Mouse (Mus musculus): ENCODE results near the gene Macf1.

Gene Macf1

GRCm38 (mm10) chr4:123684260-123684659, at the start of gene Macf1:
Macf1 (minus strand) TSS chr4:123684360.
- H3K36me3 ChIP-seq (ENCODE audit: insufficient read depth, low read length), result 0 out of 2 replicates have a peak, but pooled peaks cover 2% of the 10 kb centered on the region

GRCm38 (mm10) chr4:123733532-123733931, 49.4 kb upstream of the Macf1 start:
- TF ChIP-seq CTCF (conservative IDR thresholded peaks at IDR 0.05; ENCODE audit: low read length) (no peak), NANOG (IDR thresholded peaks at IDR 0.05; ENCODE audit: borderline replicate concordance, low read length) (no peak), POU5F1 (IDR thresholded peaks at IDR 0.05; ENCODE audit: borderline replicate concordance, low read length) (no peak)
- Histone ChIP-seq H3K27me3 (ENCODE audit: insufficient read depth, low read length) (no peaks in the 10 kb centered on the region), H3K36me3 (ENCODE audit: insufficient read depth, low read length) (peaks cover 51% of the 10 kb centered on the region), H3K4me3 (replicated peaks; ENCODE audit: low read length) (no peak overlapping the region), H3K4me1 (replicated peaks; ENCODE audit: low read depth, low read length) (peaks cover 15% of the 10 kb centered on the region), H3K9me3 (ENCODE audit: low read length) (no peaks in the 10 kb centered on the region)

More at GRCm38 (mm10) chr4:123684260-123684659, at the start of gene Macf1:
- H3K27me3 ChIP-seq (ENCODE audit: insufficient read depth, low read length), result peaks cover 51% of the 10 kb centered on the region
- H3K9me3 ChIP-seq (ENCODE audit: low read length), result no peaks in the 10 kb centered on the region
- TF ChIP-seq NANOG (IDR thresholded peaks at IDR 0.05; ENCODE audit: borderline replicate concordance, low read length) (no peak), CTCF (conservative IDR thresholded peaks at IDR 0.05; ENCODE audit: low read length) (no peak), POU5F1 (IDR thresholded peaks at IDR 0.05; ENCODE audit: borderline replicate concordance, low read length) (no peak)
- H3K4me1 ChIP-seq (replicated peaks; ENCODE audit: low read depth, low read length), result peaks cover 52% of the 10 kb centered on the region
- no peak within 1 kb of the TSS for H3K4me3 ChIP-seq (replicated peaks; ENCODE audit: low read length)

- TF ChIP-seq NANOG (IDR thresholded peaks at IDR 0.05; ENCODE audit: borderline replicate concordance, low read length), result no peak
- no peak for TF ChIP-seq CTCF (conservative IDR thresholded peaks at IDR 0.05; ENCODE audit: low read length)
- TF ChIP-seq POU5F1 (IDR thresholded peaks at IDR 0.05; ENCODE audit: borderline replicate concordance, low read length), result no peak
- Histone ChIP-seq H3K36me3 (ENCODE audit: insufficient read depth, low read length) (peaks cover 45% of the 10 kb centered on the region), H3K4me1 (replicated peaks; ENCODE audit: low read depth, low read length) (peaks cover 15% of the 10 kb centered on the region), H3K27me3 (ENCODE audit: insufficient read depth, low read length) (no peaks in the 10 kb centered on the region), H3K4me3 (replicated peaks; ENCODE audit: low read length) (no peak overlapping the region), H3K9me3 (ENCODE audit: low read length) (no peaks in the 10 kb centered on the region)
Measured at GRCm38 (mm10) chr4:123732921-123733320, 48.8 kb upstream of the Macf1 start.

- peaks cover 41% of the 10 kb centered on the region for H3K36me3 ChIP-seq (ENCODE audit: insufficient read depth, low read length)
- H3K4me3 ChIP-seq (replicated peaks; ENCODE audit: low read length), result no peak overlapping the region
- no peak for TF ChIP-seq POU5F1 (IDR thresholded peaks at IDR 0.05; ENCODE audit: borderline replicate concordance, low read length)
- TF ChIP-seq NANOG (IDR thresholded peaks at IDR 0.05; ENCODE audit: borderline replicate concordance, low read length), result no peak
- TF ChIP-seq CTCF (conservative IDR thresholded peaks at IDR 0.05; ENCODE audit: low read length), result no peak
- H3K27me3 ChIP-seq (ENCODE audit: insufficient read depth, low read length), result no peaks in the 10 kb centered on the region
- H3K9me3 ChIP-seq (ENCODE audit: low read length), result no peaks in the 10 kb centered on the region
- H3K4me1 ChIP-seq (replicated peaks; ENCODE audit: low read depth, low read length), result peaks cover 15% of the 10 kb centered on the region
Measured at GRCm38 (mm10) chr4:123732163-123732910, 48.2 kb upstream of the Macf1 start.

GRCm38 (mm10) chr4:123721761-123722160, 37.6 kb upstream of the Macf1 start:
- no peak for TF ChIP-seq NANOG (IDR thresholded peaks at IDR 0.05; ENCODE audit: borderline replicate concordance, low read length)
- no peak for TF ChIP-seq CTCF (conservative IDR thresholded peaks at IDR 0.05; ENCODE audit: low read length)
- TF ChIP-seq POU5F1 (IDR thresholded peaks at IDR 0.05; ENCODE audit: borderline replicate concordance, low read length), result no peak
- H3K4me3 ChIP-seq (replicated peaks; ENCODE audit: low read length), result no peak overlapping the region
- H3K27me3 ChIP-seq (ENCODE audit: insufficient read depth, low read length), result no peaks in the 10 kb centered on the region
- H3K36me3 ChIP-seq (ENCODE audit: insufficient read depth, low read length), result no peaks in the 10 kb centered on the region
- H3K9me3 ChIP-seq (ENCODE audit: low read length), result peaks cover 3% of the 10 kb centered on the region
- peaks cover 27% of the 10 kb centered on the region for H3K4me1 ChIP-seq (replicated peaks; ENCODE audit: low read depth, low read length)

DNA sequence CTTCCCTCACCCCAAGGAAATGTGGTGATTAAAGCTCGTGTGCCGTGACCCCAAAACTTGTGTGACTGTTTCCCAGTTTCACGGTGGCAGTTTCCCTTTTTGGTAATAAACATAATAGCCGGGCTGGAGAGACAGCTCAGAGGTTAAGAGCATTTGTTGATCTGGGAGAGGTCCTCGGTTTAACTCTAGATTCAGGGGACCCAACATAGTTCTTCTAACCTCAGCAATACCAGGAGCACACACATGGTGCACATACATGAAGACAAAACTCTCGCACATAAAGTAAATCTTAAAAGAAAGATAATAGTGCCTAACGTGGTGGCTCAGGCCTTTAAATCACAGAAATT, 34.2 kb upstream of the Macf1 start:
- no peaks in the 10 kb centered on the region for H3K9me3 ChIP-seq (ENCODE audit: low read length)
- TF ChIP-seq CTCF (conservative IDR thresholded peaks at IDR 0.05; ENCODE audit: low read length) (no peak), NANOG (IDR thresholded peaks at IDR 0.05; ENCODE audit: borderline replicate concordance, low read length) (no peak), POU5F1 (IDR thresholded peaks at IDR 0.05; ENCODE audit: borderline replicate concordance, low read length) (no peak)
- peaks cover 25% of the 10 kb centered on the region for H3K36me3 ChIP-seq (ENCODE audit: insufficient read depth, low read length)
- peak overlapping the region; percentile 95 for H3K4me3 ChIP-seq (replicated peaks; ENCODE audit: low read length)
- peaks cover 36% of the 10 kb centered on the region for H3K4me1 ChIP-seq (replicated peaks; ENCODE audit: low read depth, low read length)
- H3K27me3 ChIP-seq (ENCODE audit: insufficient read depth, low read length), result no peaks in the 10 kb centered on the region

DNA sequence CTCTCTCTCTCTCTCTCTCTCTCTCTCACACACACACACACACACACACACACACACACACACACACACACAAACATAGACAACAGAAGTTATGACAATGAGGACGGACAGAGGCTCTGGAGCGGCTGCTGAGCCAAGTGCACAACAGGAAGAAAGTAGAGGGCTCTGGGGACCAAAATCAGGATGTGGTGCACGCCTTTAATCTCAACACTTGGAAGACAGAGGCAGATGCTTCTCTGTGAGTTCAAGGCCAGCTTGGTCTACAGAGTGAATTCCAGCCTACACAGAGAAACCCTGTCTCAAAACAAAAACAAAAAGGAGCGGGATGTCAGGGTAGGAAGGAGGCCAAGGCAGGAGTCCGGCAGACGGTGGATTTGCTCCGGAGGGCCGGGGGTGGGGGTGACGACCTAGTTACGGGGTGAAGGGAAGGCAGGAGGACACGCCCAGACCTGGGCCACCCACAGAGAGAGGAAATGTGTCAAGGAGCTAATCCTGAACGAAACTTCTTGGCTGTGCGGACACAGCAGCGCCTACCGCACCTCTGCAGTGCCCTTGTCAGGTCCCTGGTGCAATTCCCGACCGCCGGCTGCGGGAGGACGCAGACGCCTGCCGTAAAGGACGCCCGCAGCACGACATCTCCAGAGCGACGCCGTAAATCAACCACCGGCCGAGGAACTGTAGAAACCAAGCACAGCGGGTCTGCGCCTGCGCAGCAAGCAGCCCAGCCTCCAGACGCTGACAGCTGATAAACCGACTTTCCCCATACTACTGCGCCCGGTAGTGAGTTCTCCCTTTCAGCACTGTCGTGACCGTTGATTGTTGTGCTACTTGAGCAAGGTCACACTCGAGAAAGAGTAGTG, 33.6 kb upstream of the Macf1 start, which contains the start of gene Ndufs5:
Gene Ndufs5, minus strand, starts transcription at position 629 of the 860 bp plus-strand sequence.
- H3K27me3 ChIP-seq (ENCODE audit: insufficient read depth, low read length), result no peaks in the 10 kb centered on the region
- H3K36me3 ChIP-seq (ENCODE audit: insufficient read depth, low read length), result peaks cover 27% of the 10 kb centered on the region
- H3K9me3 ChIP-seq (ENCODE audit: low read length), result no peaks in the 10 kb centered on the region
- TF ChIP-seq CTCF (conservative IDR thresholded peaks at IDR 0.05; ENCODE audit: low read length) (no peak), NANOG (IDR thresholded peaks at IDR 0.05; ENCODE audit: borderline replicate concordance, low read length) (no peak), POU5F1 (IDR thresholded peaks at IDR 0.05; ENCODE audit: borderline replicate concordance, low read length) (no peak)
- peaks cover 34% of the 10 kb centered on the region for H3K4me1 ChIP-seq (replicated peaks; ENCODE audit: low read depth, low read length)
- peak within 1 kb of the TSS; percentile 95 for H3K4me3 ChIP-seq (replicated peaks; ENCODE audit: low read length)

DNA sequence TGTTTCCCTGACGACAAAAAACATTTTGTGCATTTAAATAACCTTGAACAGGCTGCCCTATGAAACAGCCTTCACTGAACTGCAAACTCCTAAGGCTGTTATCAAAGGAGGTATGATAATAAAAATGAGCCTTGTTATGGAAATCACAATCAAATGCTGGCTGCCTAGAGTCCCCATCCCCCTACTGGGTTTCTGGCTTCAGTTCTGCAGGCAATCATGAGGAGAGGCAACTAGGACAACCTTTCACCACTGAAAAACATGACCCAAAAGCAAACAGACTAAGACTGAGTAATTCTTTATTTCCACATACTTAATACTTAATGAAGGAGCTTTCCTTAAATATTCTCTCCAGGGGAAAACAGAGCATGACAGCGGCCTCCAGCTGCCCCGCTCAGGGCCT, 28.3 kb upstream of the Macf1 start:
- H3K27me3 ChIP-seq (ENCODE audit: insufficient read depth, low read length), result no peaks in the 10 kb centered on the region
- H3K4me1 ChIP-seq (replicated peaks; ENCODE audit: low read depth, low read length), result peaks cover 14% of the 10 kb centered on the region
- H3K36me3 ChIP-seq (ENCODE audit: insufficient read depth, low read length), result peaks cover 35% of the 10 kb centered on the region
- H3K9me3 ChIP-seq (ENCODE audit: low read length), result no peaks in the 10 kb centered on the region
- no peak overlapping the region for H3K4me3 ChIP-seq (replicated peaks; ENCODE audit: low read length)
- TF ChIP-seq CTCF (conservative IDR thresholded peaks at IDR 0.05; ENCODE audit: low read length) (no peak), POU5F1 (IDR thresholded peaks at IDR 0.05; ENCODE audit: borderline replicate concordance, low read length) (no peak), NANOG (IDR thresholded peaks at IDR 0.05; ENCODE audit: borderline replicate concordance, low read length) (no peak)

Data from E14TG2a.4 (cell line).